Mouse (Mus musculus) G1E (cell line): ENCODE measurements at regions not wholly inside any gene's neighbourhood (a gene's known extent, or its start where the extent isn't known, plus 50 kb on each side); places are given as distances from the start of the nearest gene placed in this dataset.

Experiments used
- ATAC-seq: 2 replicates; pipeline ENCODE4 v1.8.0; 2016; ENCODE audit warnings: mild to moderate bottlenecking; ENCODE audit not compliant: insufficient number of reproducible peaks, poor library complexity, low FRiP score, severe bottlenecking; ENCODE audit errors: extremely low read depth
- DNase-seq: peaks from one replicate; pipeline ENCODE4 v3.0.0; 2012; ENCODE audit warnings: low spot score
- H3K27me3 ChIP-seq: 2 replicates; pipeline ENCODE4 v1.6.1; 2012; ENCODE audit warnings: mild to moderate bottlenecking, low read length, inconsistent platforms; ENCODE audit not compliant: insufficient read depth
- H3K36me3 ChIP-seq: replicated peaks from 2 replicates; pipeline ENCODE3; 2012; ENCODE audit warnings: mild to moderate bottlenecking, inconsistent platforms
- H3K4me1 ChIP-seq: 2 replicates; pipeline ENCODE4 v1.6.1; 2012; ENCODE audit warnings: low read depth, low read length, inconsistent platforms, mixed read lengths; ENCODE audit not compliant: insufficient read depth
- H3K4me3 ChIP-seq: 2 replicates; pipeline ENCODE4 v1.5.1; 2012; ENCODE audit warnings: low read depth, mild to moderate bottlenecking, inconsistent platforms, low read length, moderate library complexity, mixed read lengths
- H3K9me3 ChIP-seq: replicated peaks from 2 replicates; pipeline ENCODE4 v1.6.1; 2012; ENCODE audit warnings: inconsistent platforms
- CTCF ChIP-seq: IDR thresholded peaks from 2 replicates; pipeline ENCODE4 v1.5.1; 2012; ENCODE audit warnings: low read depth, low read length, inconsistent platforms, mixed read lengths
- GATA1 ChIP-seq: IDR thresholded peaks from 2 replicates; pipeline ENCODE4 v1.6.1; 2012; ENCODE audit warnings: borderline replicate concordance, low read length, inconsistent platforms, mixed read lengths
- GATA2 ChIP-seq: IDR thresholded peaks from 2 replicates; pipeline ENCODE4 v1.6.1; 2012; ENCODE audit warnings: low read depth, low read length, inconsistent platforms, borderline replicate concordance
- POLR2AphosphoS5 ChIP-seq: IDR thresholded peaks from 2 replicates; pipeline ENCODE4 v1.6.1; 2012; ENCODE audit warnings: low read depth, low read length, inconsistent platforms; ENCODE audit not compliant: insufficient replicate concordance
- TAL1 ChIP-seq: conservative IDR thresholded peaks from 2 replicates; pipeline ENCODE4 v1.6.1; 2012; ENCODE audit warnings: low read depth, low read length, inconsistent platforms, mixed read lengths

DNA sequence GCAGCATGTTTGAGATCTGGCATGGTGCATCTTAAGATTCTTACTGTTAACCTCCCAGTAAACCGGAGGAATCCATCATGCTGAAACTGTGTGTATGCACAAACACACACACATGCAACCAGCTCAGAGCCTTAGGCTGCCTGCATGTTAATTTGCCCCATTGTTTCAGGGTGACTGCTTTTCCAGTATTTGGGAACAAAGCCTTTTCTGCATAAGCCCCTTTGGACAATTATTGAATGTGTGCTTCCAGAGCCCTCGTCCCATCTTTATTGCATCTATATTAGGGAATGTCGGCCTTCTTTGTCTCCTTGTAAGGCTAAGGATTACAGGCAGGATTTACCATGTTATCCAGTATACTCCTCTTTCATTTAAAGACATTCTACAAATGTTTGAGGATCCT is 397.0 kb downstream of the Meis1 start:
- H3K36me3 ChIP-seq, result no peaks in the 10 kb centered on the region
- no peaks in the 10 kb centered on the region; the same call in 1 of the 2 replicates for H3K27me3 ChIP-seq

DNA sequence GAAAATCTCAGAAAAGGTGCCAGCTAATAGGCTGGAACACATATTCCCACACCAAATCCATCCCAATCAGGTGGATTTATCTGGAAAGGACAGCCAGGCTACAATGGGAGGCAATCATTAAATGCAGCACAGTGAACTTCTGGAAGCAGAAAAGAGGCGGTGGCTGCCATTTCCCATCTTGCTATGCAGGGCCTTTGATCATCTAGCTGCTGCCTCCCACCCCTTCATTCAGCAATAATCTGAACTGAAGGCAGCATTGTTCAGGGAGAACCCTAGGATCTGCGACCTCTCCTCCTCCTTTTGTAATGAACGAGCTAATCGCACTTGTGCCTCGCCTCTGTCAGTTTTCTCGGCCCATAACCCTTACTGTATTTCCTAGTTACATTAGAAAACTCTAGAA is 413.9 kb downstream of the Meis1 start:
- no peaks in the 10 kb centered on the region for H3K9me3 ChIP-seq
- TF ChIP-seq POLR2AphosphoS5 (no peak), GATA2 (no peak), CTCF (no peak), TAL1 (no peak), GATA1 (no peak)
- DNase-seq (no peak), ATAC-seq (no peak)
- H3K27me3 ChIP-seq, result 0 out of 2 replicates have a peak, but pooled peaks cover 3% of the 10 kb centered on the region
- H3K4me3 ChIP-seq, result no peak overlapping the region
- no peaks in the 10 kb centered on the region for H3K36me3 ChIP-seq
- H3K4me1 ChIP-seq, result no peaks in the 10 kb centered on the region

More for the DNA sequence above, 397.0 kb downstream of the Meis1 start:
- Histone ChIP-seq H3K4me3 (no peak overlapping the region), H3K9me3 (no peaks in the 10 kb centered on the region), H3K4me1 (no peaks in the 10 kb centered on the region)
- no peak for ATAC-seq
- TF ChIP-seq POLR2AphosphoS5 (no peak), TAL1 (no peak), GATA2 (no peak), CTCF (no peak), GATA1 (no peak)
- DNase-seq, result no peak

DNA sequence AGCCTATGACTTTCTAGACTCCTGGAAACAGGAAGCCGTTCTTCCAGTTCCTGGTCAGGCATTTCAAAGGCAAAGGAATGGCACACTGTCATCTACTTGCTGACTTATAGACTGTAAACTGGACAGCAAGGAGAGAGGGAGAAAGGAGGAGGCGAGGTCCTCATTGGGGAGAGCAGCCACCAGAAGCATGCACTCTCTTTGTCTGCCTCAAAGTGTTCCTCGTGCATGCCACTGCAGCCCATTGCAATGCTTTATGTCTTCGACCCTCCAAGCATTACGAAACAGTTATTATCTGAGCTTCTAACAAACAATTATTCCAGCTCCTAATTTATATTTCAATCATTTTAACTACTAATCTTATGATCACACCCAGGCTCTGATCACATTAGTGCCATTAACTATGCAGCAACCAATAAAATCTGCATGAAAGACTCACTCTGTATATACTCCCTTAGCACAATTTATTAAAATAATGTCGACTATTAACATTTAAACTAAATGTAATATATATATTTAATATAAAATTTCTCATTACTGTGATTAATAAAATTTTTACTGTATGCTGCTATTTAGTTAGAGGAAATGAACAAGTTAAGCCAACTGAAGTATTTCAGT is 417.1 kb downstream of the Meis1 start:
- Histone ChIP-seq H3K4me3 (no peak overlapping the region), H3K4me1 (no peaks in the 10 kb centered on the region), H3K9me3 (no peaks in the 10 kb centered on the region), H3K27me3 (0 out of 2 replicates have a peak, but pooled peaks cover 3% of the 10 kb centered on the region), H3K36me3 (no peaks in the 10 kb centered on the region)
- TF ChIP-seq GATA1 (no peak), TAL1 (no peak), POLR2AphosphoS5 (no peak), GATA2 (no peak), CTCF (no peak)
- DNase-seq (no peak), ATAC-seq (no peak)

DNA sequence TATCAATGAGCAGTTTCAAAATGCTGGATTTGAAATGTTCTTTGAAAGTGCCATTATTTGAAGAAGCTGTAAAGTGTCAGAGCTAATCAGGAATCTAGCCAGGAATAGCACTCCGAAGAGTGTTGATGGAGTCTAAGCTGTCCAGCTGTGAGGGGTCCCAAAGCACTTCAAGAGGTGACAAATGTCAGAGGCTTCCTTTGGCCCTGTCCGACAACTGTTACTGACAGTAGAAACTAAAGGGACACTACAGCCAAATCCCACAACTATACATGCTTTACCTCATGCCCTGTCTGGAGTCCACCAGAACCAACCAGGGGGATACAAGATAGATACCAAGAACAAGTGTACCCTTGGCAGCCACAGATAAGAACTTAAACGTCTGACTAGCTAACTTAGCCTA is 420.4 kb downstream of the Meis1 start:
- no peak for ATAC-seq
- H3K36me3 ChIP-seq, result no peaks in the 10 kb centered on the region
- no peaks in the 10 kb centered on the region for H3K9me3 ChIP-seq
- no peak overlapping the region for H3K4me3 ChIP-seq
- no peaks in the 10 kb centered on the region for H3K27me3 ChIP-seq
- TF ChIP-seq TAL1, result no peak
- TF ChIP-seq GATA1, result no peak
- TF ChIP-seq GATA2, result no peak
- no peaks in the 10 kb centered on the region for H3K4me1 ChIP-seq
- no peak for DNase-seq

DNA sequence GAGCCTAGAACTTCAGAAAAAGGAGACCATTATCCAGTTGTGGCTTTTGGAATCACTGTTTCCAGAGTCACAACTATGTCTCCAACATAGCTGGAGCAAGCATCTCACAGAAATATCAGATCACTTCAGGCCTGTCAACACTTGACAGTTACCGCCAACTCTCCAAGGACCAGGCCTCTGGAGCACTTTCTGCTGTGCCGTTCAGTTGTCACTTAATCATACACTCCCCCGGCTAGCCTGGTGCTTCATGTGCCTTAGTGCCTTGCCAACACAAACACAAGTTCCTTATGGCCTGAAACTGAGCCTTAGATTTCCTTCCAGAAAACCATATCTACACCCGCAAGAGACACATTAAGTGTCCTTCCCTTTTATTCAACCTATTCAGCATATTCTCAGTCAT is 421.8 kb downstream of the Meis1 start:
- DNase-seq (no peak), ATAC-seq (no peak)
- no peaks in the 10 kb centered on the region for H3K9me3 ChIP-seq
- H3K27me3 ChIP-seq, result no peaks in the 10 kb centered on the region
- no peaks in the 10 kb centered on the region for H3K4me1 ChIP-seq
- H3K36me3 ChIP-seq, result no peaks in the 10 kb centered on the region
- TF ChIP-seq GATA1, result no peak
- no peak for TF ChIP-seq POLR2AphosphoS5
- no peak for TF ChIP-seq TAL1
- no peak for TF ChIP-seq GATA2
- no peak for TF ChIP-seq CTCF
- no peak overlapping the region for H3K4me3 ChIP-seq

DNA sequence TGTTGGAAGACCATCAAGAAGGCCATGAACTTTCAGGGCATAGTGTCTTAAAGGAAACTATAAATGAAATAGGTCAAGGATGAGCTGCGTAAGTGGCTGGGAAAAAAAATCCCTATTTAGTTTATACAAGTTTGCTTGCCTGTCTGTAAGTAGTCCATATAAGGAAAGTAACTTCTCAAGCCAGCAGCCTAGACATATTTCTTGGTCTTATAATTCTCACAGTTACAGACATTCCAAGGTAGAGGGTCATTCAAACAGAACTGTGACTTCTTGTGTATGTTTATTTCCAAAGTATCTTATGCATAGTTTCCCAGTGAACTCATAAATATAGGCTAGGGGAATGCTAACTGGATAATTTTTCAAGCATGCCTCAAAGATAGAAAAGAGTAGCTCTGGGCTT is 428.3 kb downstream of the Meis1 start:
- DNase-seq, result no peak
- H3K27me3 ChIP-seq, result no peaks in the 10 kb centered on the region
- no peak for TF ChIP-seq POLR2AphosphoS5
- no peak for TF ChIP-seq CTCF
- TF ChIP-seq GATA1, result no peak
- no peak for TF ChIP-seq GATA2
- no peak for TF ChIP-seq TAL1
- H3K36me3 ChIP-seq, result no peaks in the 10 kb centered on the region
- H3K9me3 ChIP-seq, result no peaks in the 10 kb centered on the region
- H3K4me1 ChIP-seq, result no peaks in the 10 kb centered on the region
- no peak overlapping the region for H3K4me3 ChIP-seq
- ATAC-seq, result no peak

DNA sequence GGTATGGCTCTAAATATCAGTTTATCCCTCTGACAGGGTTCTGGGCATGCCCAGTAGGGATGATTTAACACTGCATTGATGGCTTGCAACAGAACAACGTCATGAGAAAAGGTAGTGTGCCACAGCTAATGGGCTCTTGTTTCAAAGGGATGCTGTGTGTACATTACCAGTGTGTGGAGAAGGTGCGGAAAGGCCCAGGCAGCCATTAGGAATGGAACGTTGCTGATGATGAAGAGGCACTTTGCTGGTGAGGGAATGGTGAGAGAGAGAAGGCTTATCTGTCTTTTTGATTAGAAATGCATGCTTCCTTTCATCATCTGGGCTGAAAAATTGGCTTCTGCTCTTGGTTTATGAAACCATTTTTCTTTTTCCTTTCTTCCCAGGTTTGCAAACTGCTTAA is 432.3 kb downstream of the Meis1 start:
- H3K9me3 ChIP-seq, result no peaks in the 10 kb centered on the region

More for the DNA sequence above, 432.3 kb downstream of the Meis1 start:
- Histone ChIP-seq H3K36me3 (no peaks in the 10 kb centered on the region), H3K27me3 (no peaks in the 10 kb centered on the region), H3K4me3 (no peak overlapping the region), H3K4me1 (no peaks in the 10 kb centered on the region)
- DNase-seq (no peak), ATAC-seq (no peak)
- no peak for TF ChIP-seq POLR2AphosphoS5
- no peak for TF ChIP-seq TAL1
- no peak for TF ChIP-seq GATA1
- no peak for TF ChIP-seq CTCF
